Comparison of ENCODE assay signal across 11 mouse cellular contexts in the genomic region with DNA sequence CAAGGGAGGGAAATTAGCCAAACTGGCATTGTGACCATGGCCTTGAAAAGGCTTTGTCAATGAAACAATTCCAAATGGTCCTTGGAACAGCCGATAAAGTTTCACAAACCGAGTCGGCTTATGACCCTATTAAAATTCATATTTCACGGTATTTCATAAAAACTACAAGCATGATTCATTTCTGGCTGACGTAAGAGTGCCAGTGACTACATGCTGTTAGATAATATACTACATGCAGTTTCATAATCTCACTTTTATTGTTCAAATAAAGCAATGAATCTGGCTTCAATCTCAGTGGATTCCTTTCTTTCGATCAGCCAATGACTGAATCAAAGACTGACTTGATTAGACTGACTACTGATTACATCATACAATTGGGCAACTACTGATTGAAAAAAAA.
"Had no signal": no experiment of that assay in that cellular context is flagged by ENCODE, and none has a peak within 500 bp of the region (broad histone marks: within the 10 kb centered on the region; RNA-seq: fewer than 3 reads in every experiment).

No protein-coding gene starts in this region.

- H3K27me3 ChIP-seq: limb, embryonic 13.5 days; liver, embryonic 15.5 days; lung, embryonic 15.5 days; midbrain, embryonic 13.5 days had no signal

- H3K9ac ChIP-seq: limb, embryonic 13.5 days; liver, embryonic 15.5 days; lung, embryonic 15.5 days; midbrain, embryonic 13.5 days had no signal

- H3K36me3 ChIP-seq: liver, embryonic 15.5 days; lung, embryonic 15.5 days; midbrain, embryonic 13.5 days had no signal

- ATAC-seq: midbrain, embryonic 13.5 days had no signal

- H3K27ac ChIP-seq: limb, embryonic 13.5 days; liver, embryonic 15.5 days; lung, embryonic 15.5 days; midbrain, embryonic 13.5 days; stomach, postnatal 0 days had no signal

- DNase-seq: kidney, postnatal 36 days; left cerebral cortex, postnatal 4 days; right cerebral cortex, adult 18-20 months; right cerebral cortex, postnatal 25 days; thymus, postnatal 14 days had no signal

- H3K4me3 ChIP-seq: limb, embryonic 13.5 days; liver, embryonic 15.5 days; lung, embryonic 15.5 days; midbrain, embryonic 13.5 days had no signal

- H3K9me3 ChIP-seq: limb, embryonic 13.5 days; liver, embryonic 15.5 days; lung, embryonic 15.5 days; midbrain, embryonic 13.5 days had no signal

- H3K4me2 ChIP-seq: limb, embryonic 13.5 days; liver, embryonic 11.5 days; liver, embryonic 15.5 days; lung, embryonic 15.5 days; midbrain, embryonic 13.5 days had no signal

- H3K4me1 ChIP-seq: limb, embryonic 13.5 days; liver, embryonic 15.5 days; lung, embryonic 15.5 days; midbrain, embryonic 13.5 days had no signal
